Mouse (Mus musculus) kidney, postnatal 36 days (tissue): ENCODE data around the gene Cdk14.

ENCODE experiments used
- DNase-seq, 2 experiments: peaks; one replicate each; pipeline ENCODE4 v3.0.0; 2021 to 2022; ENCODE audit warnings: mixed read lengths in 2 of 2

Gene Cdk14

GRCm38 (mm10) chr5:4887069-4887468 is 533.0 kb downstream of the Cdk14 start:
- no peak for DNase-seq

GRCm38 (mm10) chr5:4882841-4883240 is 537.3 kb downstream of the Cdk14 start:
- DNase-seq = no peak

GRCm38 (mm10) chr5:4880331-4880730 is 539.8 kb downstream of the Cdk14 start:
- no peak for DNase-seq

GRCm38 (mm10) chr5:4878934-4879333 is 541.2 kb downstream of the Cdk14 start:
- no peak for DNase-seq

- no peak for DNase-seq
These were observed 542.5 kb downstream of the Cdk14 start for GRCm38 (mm10) chr5:4877638-4878037.

- DNase-seq = no peak
These were observed 542.9 kb downstream of the Cdk14 start for GRCm38 (mm10) chr5:4877131-4877631.

GRCm38 (mm10) chr5:4876653-4877091 is 543.4 kb downstream of the Cdk14 start:
- no peak for DNase-seq

GRCm38 (mm10) chr5:4870041-4870726 is 549.9 kb downstream of the Cdk14 start:
- no peak for DNase-seq

- peak in 1 of 2 experiments; percentile 12 for DNase-seq
These were observed 551.5 kb downstream of the Cdk14 start for GRCm38 (mm10) chr5:4868563-4869120.

- DNase-seq = no peak
These were observed 552.1 kb downstream of the Cdk14 start for GRCm38 (mm10) chr5:4867849-4868562.

GRCm38 (mm10) chr5:4866945-4867344 is 553.2 kb downstream of the Cdk14 start:
- DNase-seq = peak in 1 of 2 experiments; percentile 10

- peak in 1 of 2 experiments; percentile 11 for DNase-seq
These were observed 554.0 kb downstream of the Cdk14 start for GRCm38 (mm10) chr5:4866099-4866498.

- no peak for DNase-seq
These were observed 558.5 kb downstream of the Cdk14 start for GRCm38 (mm10) chr5:4861592-4861991.

GRCm38 (mm10) chr5:4861141-4861540 is 559.0 kb downstream of the Cdk14 start:
- no peak for DNase-seq

- no peak for DNase-seq
These were observed 562.0 kb downstream of the Cdk14 start for GRCm38 (mm10) chr5:4858032-4858641.

- DNase-seq = no peak
These were observed 566.6 kb downstream of the Cdk14 start for GRCm38 (mm10) chr5:4853503-4853902.

GRCm38 (mm10) chr5:4852711-4853320 is 567.3 kb downstream of the Cdk14 start:
- no peak for DNase-seq

GRCm38 (mm10) chr5:4851934-4852710 is 568.0 kb downstream of the Cdk14 start:
- DNase-seq = no peak

GRCm38 (mm10) chr5:4851245-4851933 is 568.7 kb downstream of the Cdk14 start:
- no peak for DNase-seq

GRCm38 (mm10) chr5:4834819-4835480 is 585.2 kb downstream of the Cdk14 start:
- peak; percentile 17 to 23 for DNase-seq

- no peak for DNase-seq
These were observed 586.2 kb downstream of the Cdk14 start for GRCm38 (mm10) chr5:4833940-4834339.
